Mouse (Mus musculus) liver, embryonic 13.5 days (tissue): ENCODE measurements around the gene Cyp2j13. TPM values are rescaled to one million over a fixed set of nuclear protein-coding genes. Genes with fewer than 3 reads are reported as not detected.

Source experiments
- polyA plus RNA-seq: library from polyadenylated mRNA; unstranded; fragments of >200 nt; fragmentation: Nextera tagmentation; extraction: Ambion mirVana; gene quantifications from 2 replicates; pipeline ENCODE4 v1.2.1, GENCODE M21; 2015

Cyp2j13 gene
- polyA plus RNA-seq, 1 experiment from 2014 or later, result not detected

Other genes starting within 250 kb of the Cyp2j13 start
- 4.1 and 6.2 TPM in 2 replicates for gene Hook1, start 110.3 kb downstream of the Cyp2j13 start, polyA plus RNA-seq
- gene Cyp2j12, start 63.6 kb upstream of the Cyp2j13 start, polyA plus RNA-seq, result not detected in 2 replicates
- gene Cyp2j7, start 159.1 kb upstream of the Cyp2j13 start, polyA plus RNA-seq, result not detected in 2 replicates